7 mouse cellular contexts compared by ENCODE assay signal in genomic region chr4:82466717-82467116, GRCm38 (mm10).
DNase-seq lines count a peak whose midpoint lies in the region; ATAC-seq and TF ChIP-seq lines count a peak whose summit lies in the region.

No protein-coding gene starts in this region.

- H3K36me3 ChIP-seq in neural tube, embryonic 13.5 days, result no peaks in the 10 kb centered on the region
- no peaks in the 10 kb centered on the region for H3K36me3 ChIP-seq in neural tube, embryonic 15.5 days
- H3K36me3 ChIP-seq in kidney, embryonic 16.5 days (ENCODE audit: insufficient read depth, low read length), result no peaks in the 10 kb centered on the region
- no peaks in the 10 kb centered on the region for H3K36me3 ChIP-seq in stomach, postnatal 0 days (ENCODE audit: control insufficient read depth, insufficient read depth, low read length)

- no peak overlapping the region for H3K4me3 ChIP-seq in neural tube, embryonic 13.5 days
- H3K4me3 ChIP-seq in neural tube, embryonic 15.5 days (replicated peaks), result no peak overlapping the region
- no peak overlapping the region for H3K4me3 ChIP-seq in kidney, embryonic 16.5 days (ENCODE audit: low read length)
- H3K4me3 ChIP-seq in stomach, postnatal 0 days (ENCODE audit: low read depth, low read length), result no peak overlapping the region

- TF ChIP-seq CTCF in stomach, postnatal 0 days (IDR thresholded peaks at IDR 0.05; ENCODE audit: low read depth), result no peak

- ATAC-seq in neural tube, embryonic 13.5 days (ENCODE audit: low read depth), result no peak
- ATAC-seq in neural tube, embryonic 15.5 days (ENCODE audit: low FRiP score), result no peak
- ATAC-seq in kidney, embryonic 16.5 days (ENCODE audit: low FRiP score, low TSS enrichment), result 0 out of 2 replicates have a peak, but pooled peaks have one; percentile 32
- ATAC-seq in stomach, postnatal 0 days (ENCODE audit: low FRiP score, low TSS enrichment), result 0 out of 2 replicates have a peak, but pooled peaks have one; percentile 18

- H3K9me3 ChIP-seq in neural tube, embryonic 13.5 days, result no peaks in the 10 kb centered on the region
- H3K9me3 ChIP-seq in neural tube, embryonic 15.5 days (replicated peaks), result no peaks in the 10 kb centered on the region
- no peaks in the 10 kb centered on the region for H3K9me3 ChIP-seq in kidney, embryonic 16.5 days (ENCODE audit: low read length)
- H3K9me3 ChIP-seq in stomach, postnatal 0 days (ENCODE audit: control insufficient read depth, low read length), result no peaks in the 10 kb centered on the region

- H3K27me3 ChIP-seq in neural tube, embryonic 13.5 days, result no peaks in the 10 kb centered on the region
- H3K27me3 ChIP-seq in neural tube, embryonic 15.5 days (replicated peaks), result no peaks in the 10 kb centered on the region
- no peaks in the 10 kb centered on the region for H3K27me3 ChIP-seq in kidney, embryonic 16.5 days (ENCODE audit: insufficient read depth, low read length)
- H3K27me3 ChIP-seq in stomach, postnatal 0 days (ENCODE audit: control insufficient read depth, insufficient read depth, low read length), result no peaks in the 10 kb centered on the region

- WGBS in neural tube, embryonic 13.5 days, result 74% methylated on average over 8 of the region's 8 CpGs
- 76% methylated on average over 8 of the region's 8 CpGs for WGBS in neural tube, embryonic 15.5 days
- 54% methylated on average over 8 of the region's 8 CpGs for WGBS in kidney, embryonic 16.5 days
- 36% methylated on average over 8 of the region's 8 CpGs for WGBS in stomach, postnatal 0 days

- H3K9ac ChIP-seq in neural tube, embryonic 13.5 days, result no peak overlapping the region
- no peak overlapping the region for H3K9ac ChIP-seq in neural tube, embryonic 15.5 days (replicated peaks)
- H3K9ac ChIP-seq in kidney, embryonic 16.5 days (replicated peaks; ENCODE audit: low read length), result no peak overlapping the region
- no peak overlapping the region for H3K9ac ChIP-seq in stomach, postnatal 0 days (ENCODE audit: low read length)

- TF ChIP-seq EP300 in stomach, postnatal 0 days (optimal IDR thresholded peaks at IDR 0.05), result no peak

- no peak overlapping the region for H3K4me2 ChIP-seq in neural tube, embryonic 13.5 days
- H3K4me2 ChIP-seq in neural tube, embryonic 15.5 days, result no peak overlapping the region
- H3K4me2 ChIP-seq in kidney, embryonic 16.5 days (replicated peaks; ENCODE audit: low read depth, low read length), result no peak overlapping the region
- no peak overlapping the region for H3K4me2 ChIP-seq in stomach, postnatal 0 days (replicated peaks; ENCODE audit: low read depth)

- DNase-seq in heart, adult 11 months, result peak; percentile 98
- no peak for DNase-seq in stomach, postnatal 0 days (ENCODE audit: low spot score)
- DNase-seq in spleen, adult 12 weeks (ENCODE audit: low spot score), result no peak
- DNase-seq in spleen, postnatal 14 days (ENCODE audit: low spot score in 2 of 2), result no peak

- peaks cover 69% of the 10 kb centered on the region for H3K4me1 ChIP-seq in neural tube, embryonic 13.5 days (replicated peaks)
- H3K4me1 ChIP-seq in neural tube, embryonic 15.5 days, result peaks cover 53% of the 10 kb centered on the region
- peaks cover 59% of the 10 kb centered on the region for H3K4me1 ChIP-seq in kidney, embryonic 16.5 days (ENCODE audit: insufficient read depth, low read length)
- H3K4me1 ChIP-seq in stomach, postnatal 0 days (replicated peaks; ENCODE audit: control insufficient read depth, insufficient read depth), result peaks cover 10% of the 10 kb centered on the region

- peak overlapping the region; percentile 33; the same call in 1 of the 2 replicates for H3K27ac ChIP-seq in neural tube, embryonic 13.5 days (replicated peaks)
- no peak overlapping the region for H3K27ac ChIP-seq in neural tube, embryonic 15.5 days (replicated peaks)
- peak overlapping the region; percentile 78 for H3K27ac ChIP-seq in kidney, embryonic 16.5 days (ENCODE audit: low read length)
- peak overlapping the region; percentile 49; the same call in 1 of the 2 replicates for H3K27ac ChIP-seq in stomach, postnatal 0 days (replicated peaks)

Comparison
In these comparisons a context has a peak if more than half of its experiments do, and no peak if none do; other contexts are left out.
1. ATAC-seq: peak in kidney, embryonic 16.5 days (single experiment) and stomach, postnatal 0 days (single experiment); none in neural tube, embryonic 13.5 days (single experiment) and neural tube, embryonic 15.5 days (single experiment).